Mouse (Mus musculus) myocyte (in vitro differentiated cells): ENCODE data around the gene Itk.

Experiments used
- E2F4 ChIP-seq: IDR thresholded peaks from one replicate; pipeline ENCODE4 v1.6.1; 2011; ENCODE audit warnings: mild to moderate bottlenecking, control low read depth, moderate library complexity; ENCODE audit not compliant: insufficient read depth
- MAX ChIP-seq: IDR thresholded peaks from one replicate; pipeline ENCODE4 v1.6.1; 2011; ENCODE audit warnings: low read depth, mild to moderate bottlenecking, control low read depth
- MYOD1 ChIP-seq, 3 experiments: IDR thresholded peaks; one replicate each; pipeline ENCODE4 v1.6.1; 2011; ENCODE audit warnings: control low read depth in 2 of 3, low read depth in 2 of 3, mild to moderate bottlenecking in 2 of 3, moderate library complexity in 1 of 3; ENCODE audit not compliant: insufficient read length in 2 of 3, control insufficient read depth in 1 of 3
- POLR2A ChIP-seq: IDR thresholded peaks from one replicate; pipeline ENCODE4 v1.6.1; 2011; ENCODE audit warnings: low read depth, mild to moderate bottlenecking, control low read depth, moderate library complexity; ENCODE audit not compliant: insufficient read length
- POLR2AphosphoS2 ChIP-seq: IDR thresholded peaks from one replicate; pipeline ENCODE4 v1.6.1; 2011; ENCODE audit warnings: low read depth, control low read depth; ENCODE audit not compliant: insufficient read length
- TCF12 ChIP-seq: IDR thresholded peaks from one replicate; pipeline ENCODE4 v1.6.1; 2011; ENCODE audit warnings: mild to moderate bottlenecking, control low read depth; ENCODE audit not compliant: poor library complexity, insufficient read depth, severe bottlenecking
- USF1 ChIP-seq: IDR thresholded peaks from one replicate; pipeline ENCODE4 v1.6.1; 2011; ENCODE audit warnings: low read depth, mild to moderate bottlenecking, control low read depth, moderate library complexity

- TF ChIP-seq POLR2A (no peak), USF1 (no peak), TCF12 (no peak), MYOD1 (IDR thresholded peaks at IDR 0.05; ENCODE audit: control insufficient read depth in 1 of 3, insufficient read length in 2 of 3, low read depth in 2 of 3) (no peak), MAX (no peak), POLR2AphosphoS2 (peak; percentile 12), E2F4 (no peak)
Observed at GRCm38 (mm10) chr11:46410018-46410563, 20.8 kb upstream of the Itk start.
